Mouse (Mus musculus): ENCODE results near the gene Clstn3. TPM values are rescaled to one million over a fixed set of nuclear protein-coding genes. Genes with fewer than 3 reads are reported as not detected.
"Not testable (repeated sequence)": the region's sequence is repeated elsewhere in the genome, so short reads cannot be mapped to it uniquely, and the experiment has no call there.

Clstn3 gene
- polyA plus RNA-seq, 1 experiment from 2014 or later, result 6.4 TPM

DNA sequence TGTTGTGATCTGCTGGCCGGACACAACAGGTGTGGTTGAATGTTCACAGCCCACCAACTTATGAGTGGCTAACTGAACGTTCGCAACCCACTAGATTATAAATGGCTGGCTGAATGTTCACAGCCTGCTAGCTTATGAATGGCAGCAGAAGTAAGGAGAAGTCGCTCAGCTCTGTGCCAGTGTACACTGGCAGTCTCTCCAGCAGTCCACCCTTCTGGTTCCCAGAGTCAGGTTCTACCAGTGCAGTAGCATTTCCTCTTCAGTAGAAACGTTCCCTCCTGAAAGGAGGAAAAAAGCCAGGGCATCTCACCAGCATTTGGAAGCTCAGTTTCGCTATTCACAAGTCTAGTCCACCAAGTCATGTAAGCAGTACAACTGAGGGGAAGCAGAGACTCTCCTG is 39.1 kb downstream of the Clstn3 start:
- no peak overlapping the region for H3K27ac ChIP-seq (replicated peaks; ENCODE audit: low read depth, low read length)
- H3K36me3 ChIP-seq (replicated peaks; ENCODE audit: control insufficient read depth, insufficient read depth, low read depth, low read length), result no peaks in the 10 kb centered on the region
- no peak overlapping the region for H3K4me2 ChIP-seq (ENCODE audit: low read depth, low read length)
- no peak overlapping the region for H3K4me3 ChIP-seq (ENCODE audit: low read depth, low read length)
- no peaks in the 10 kb centered on the region for H3K9me3 ChIP-seq (replicated peaks; ENCODE audit: control insufficient read depth, low read length)
- DNase-seq (ENCODE audit: low spot score) (no peak), ATAC-seq (replicated peaks; ENCODE audit: insufficient number of reproducible peaks, low FRiP score, low TSS enrichment, low read depth) (no peak)
- WGBS, result 81% methylated on average over 6 of the region's 6 CpGs
- no peak overlapping the region for H3K9ac ChIP-seq (replicated peaks; ENCODE audit: low read length)
- H3K27me3 ChIP-seq (ENCODE audit: control insufficient read depth, insufficient read depth, low read length), result no peaks in the 10 kb centered on the region
- H3K4me1 ChIP-seq (ENCODE audit: control insufficient read depth, insufficient read depth, low read length), result no peaks in the 10 kb centered on the region

DNA sequence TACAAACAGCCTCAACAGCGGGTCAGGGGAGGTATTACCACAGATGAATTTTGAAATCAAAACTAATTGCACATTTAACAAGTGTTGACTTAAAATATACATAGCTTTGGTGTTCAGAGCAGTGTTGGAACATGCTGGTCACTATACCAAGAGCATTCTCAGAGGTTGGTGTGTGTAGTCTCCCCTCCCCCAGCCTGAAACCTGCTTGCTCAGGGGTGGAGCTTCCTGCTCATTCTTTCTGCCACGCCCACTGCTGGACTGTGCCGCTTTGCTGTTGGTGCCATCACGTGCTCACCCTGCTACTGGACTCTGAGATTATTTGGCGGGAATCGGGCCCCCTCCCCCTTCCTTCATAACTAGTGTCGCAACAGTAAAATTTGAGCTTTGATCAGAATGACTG is 39.6 kb downstream of the Clstn3 start:
- not testable (repeated sequence) for H3K4me3 ChIP-seq (ENCODE audit: low read depth, low read length)

DNA sequence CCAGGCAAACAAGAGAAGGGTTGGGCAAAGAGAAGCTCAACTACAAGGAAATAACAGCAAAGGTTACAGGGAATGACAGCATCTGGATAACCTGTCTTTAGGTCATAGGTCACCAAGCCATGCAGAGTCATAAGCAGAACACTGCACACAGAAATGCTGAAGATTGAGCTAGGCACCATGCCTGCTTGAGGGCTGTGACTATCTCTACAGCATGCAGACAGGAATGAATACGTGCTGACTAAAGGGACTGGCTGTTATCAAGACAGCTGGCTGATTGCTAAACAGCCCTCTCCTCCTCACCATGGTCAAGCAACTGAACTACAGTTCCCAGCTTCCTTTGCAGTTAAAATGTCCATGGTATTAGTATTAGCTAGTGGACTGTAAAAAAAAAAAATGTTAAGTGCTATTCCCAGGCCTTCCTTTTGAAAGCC is 40.5 kb downstream of the Clstn3 start:
- H3K36me3 ChIP-seq (replicated peaks; ENCODE audit: control insufficient read depth, insufficient read depth, low read depth, low read length), result no peaks in the 10 kb centered on the region
- WGBS, result 47% methylated on average over 1 of the region's 1 CpGs
- ATAC-seq (replicated peaks; ENCODE audit: insufficient number of reproducible peaks, low FRiP score, low TSS enrichment, low read depth), result no peak

More for the DNA sequence above, 39.6 kb downstream of the Clstn3 start:
- DNase-seq (ENCODE audit: low spot score); H3K9me3 ChIP-seq (replicated peaks; ENCODE audit: control insufficient read depth, low read length); ATAC-seq (replicated peaks; ENCODE audit: insufficient number of reproducible peaks, low FRiP score, low TSS enrichment, low read depth); H3K36me3 ChIP-seq (replicated peaks; ENCODE audit: control insufficient read depth, insufficient read depth, low read depth, low read length); H3K9ac ChIP-seq (replicated peaks; ENCODE audit: low read length); H3K27ac ChIP-seq (replicated peaks; ENCODE audit: low read depth, low read length); H3K4me2 ChIP-seq (ENCODE audit: low read depth, low read length); H3K4me1 ChIP-seq (ENCODE audit: control insufficient read depth, insufficient read depth, low read length); H3K27me3 ChIP-seq (ENCODE audit: control insufficient read depth, insufficient read depth, low read length): not testable (repeated sequence)
- 63% methylated on average over 7 of the region's 7 CpGs for WGBS

DNA sequence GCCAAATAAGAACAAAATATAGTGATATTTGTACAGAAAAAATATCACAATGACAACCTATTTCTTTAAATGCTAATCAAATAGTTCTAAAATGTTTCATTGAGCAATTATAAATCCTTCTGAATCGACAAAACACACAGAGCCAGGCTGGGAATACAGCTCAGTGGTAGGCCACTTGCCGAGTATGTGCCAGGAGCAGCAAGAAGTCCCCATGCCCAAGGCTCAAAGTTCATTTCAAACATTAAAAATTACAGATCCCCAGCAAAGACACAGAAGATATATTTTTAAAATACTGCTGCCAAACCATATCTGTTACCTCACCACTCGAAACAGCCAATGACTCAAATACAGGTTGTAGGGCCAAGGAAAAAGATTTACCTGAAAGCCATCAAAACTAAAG is 45.9 kb downstream of the Clstn3 start:
- Histone ChIP-seq H3K9ac (replicated peaks; ENCODE audit: low read length) (no peak overlapping the region), H3K27ac (replicated peaks; ENCODE audit: low read depth, low read length) (no peak overlapping the region), H3K4me2 (ENCODE audit: low read depth, low read length) (no peak overlapping the region), H3K36me3 (replicated peaks; ENCODE audit: control insufficient read depth, insufficient read depth, low read depth, low read length) (no peaks in the 10 kb centered on the region), H3K4me1 (ENCODE audit: control insufficient read depth, insufficient read depth, low read length) (no peaks in the 10 kb centered on the region; the same call in 1 of the 2 replicates), H3K9me3 (replicated peaks; ENCODE audit: control insufficient read depth, low read length) (no peaks in the 10 kb centered on the region), H3K27me3 (ENCODE audit: control insufficient read depth, insufficient read depth, low read length) (no peaks in the 10 kb centered on the region), H3K4me3 (ENCODE audit: low read depth, low read length) (no peak overlapping the region)
- DNase-seq (ENCODE audit: low spot score) (no peak), ATAC-seq (replicated peaks; ENCODE audit: insufficient number of reproducible peaks, low FRiP score, low TSS enrichment, low read depth) (no peak)
- WGBS, result 78% methylated on average over 3 of the region's 3 CpGs

More for the DNA sequence above, 40.5 kb downstream of the Clstn3 start:
- no peak overlapping the region for H3K4me2 ChIP-seq (ENCODE audit: low read depth, low read length)
- H3K27ac ChIP-seq (replicated peaks; ENCODE audit: low read depth, low read length), result no peak overlapping the region
- H3K4me1 ChIP-seq (ENCODE audit: control insufficient read depth, insufficient read depth, low read length), result no peaks in the 10 kb centered on the region
- H3K27me3 ChIP-seq (ENCODE audit: control insufficient read depth, insufficient read depth, low read length), result no peaks in the 10 kb centered on the region
- H3K4me3 ChIP-seq (ENCODE audit: low read depth, low read length), result no peak overlapping the region
- no peak for DNase-seq (ENCODE audit: low spot score)
- no peak overlapping the region for H3K9ac ChIP-seq (replicated peaks; ENCODE audit: low read length)
- H3K9me3 ChIP-seq (replicated peaks; ENCODE audit: control insufficient read depth, low read length), result no peaks in the 10 kb centered on the region

DNA sequence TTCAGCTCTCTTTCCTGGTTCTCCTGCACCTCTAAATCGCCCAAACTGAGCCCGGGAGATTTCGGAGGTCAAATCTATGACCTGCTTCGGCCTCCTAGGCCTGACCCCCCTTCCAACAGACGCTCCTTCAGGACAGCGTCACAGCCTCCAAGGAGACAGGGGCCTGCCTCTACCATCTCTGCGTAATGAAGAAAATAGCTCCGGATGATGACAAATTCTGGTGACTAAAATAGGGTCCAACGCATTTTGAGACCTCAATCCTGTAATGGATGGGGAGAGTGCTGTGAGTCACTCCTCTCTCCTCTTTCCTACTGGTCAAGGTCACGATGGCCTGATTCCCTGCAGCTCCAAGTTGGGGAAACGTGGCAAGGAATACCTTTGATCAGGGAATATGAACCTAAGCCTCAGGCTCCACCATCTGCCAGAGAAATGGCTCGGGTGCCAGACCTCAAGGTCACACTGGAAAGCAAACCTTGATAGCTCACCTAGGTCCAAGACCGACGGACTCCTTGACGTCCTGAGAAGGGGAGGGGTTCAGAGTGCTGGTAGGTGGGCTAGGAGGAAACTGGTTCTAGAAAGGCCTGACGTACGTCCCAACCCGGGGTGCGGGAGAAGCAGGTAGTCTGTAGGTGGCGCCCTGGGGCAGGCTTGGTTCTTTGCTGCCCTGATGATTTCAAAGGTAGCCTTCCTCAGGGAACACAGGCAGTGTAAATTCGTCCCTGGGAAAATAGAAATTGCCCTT is 49.1 kb downstream of the Clstn3 start:
- ATAC-seq (replicated peaks; ENCODE audit: insufficient number of reproducible peaks, low FRiP score, low TSS enrichment, low read depth), result peak; percentile 36

DNA sequence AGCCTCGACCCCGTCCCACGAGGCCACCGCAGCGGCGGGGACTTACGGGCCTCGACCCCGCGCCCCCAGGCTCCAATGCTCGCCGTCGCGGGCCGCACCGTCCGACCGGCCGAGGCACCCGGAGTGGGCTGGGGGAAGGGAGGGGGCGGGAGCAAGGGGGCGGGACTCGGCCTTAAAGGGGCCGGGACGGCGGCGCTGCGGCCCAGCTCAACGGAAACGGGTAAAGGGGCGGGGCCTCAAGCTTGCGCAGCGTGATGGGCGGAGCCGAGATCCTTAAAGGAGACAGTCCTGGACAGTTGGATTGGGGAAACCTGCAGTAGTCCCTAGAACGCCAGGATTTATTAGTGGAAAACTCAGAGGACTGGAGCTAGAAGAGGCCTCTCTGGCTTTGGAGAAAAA is 49.7 kb downstream of the Clstn3 start, which contains the start of gene Pex5:
Pex5 (minus strand) TSS at position 141 of the 399 bp plus-strand sequence.
- Histone ChIP-seq H3K4me1 (ENCODE audit: control insufficient read depth, insufficient read depth, low read length) (no peaks in the 10 kb centered on the region; the same call in 1 of the 2 replicates), H3K9me3 (replicated peaks; ENCODE audit: control insufficient read depth, low read length) (no peaks in the 10 kb centered on the region), H3K27me3 (ENCODE audit: control insufficient read depth, insufficient read depth, low read length) (no peaks in the 10 kb centered on the region), H3K36me3 (replicated peaks; ENCODE audit: control insufficient read depth, insufficient read depth, low read depth, low read length) (0 out of 2 replicates have a peak, but pooled peaks cover 3% of the 10 kb centered on the region), H3K4me3 (ENCODE audit: low read depth, low read length) (peak within 1 kb of the TSS; percentile 95), H3K9ac (replicated peaks; ENCODE audit: low read length) (peak within 1 kb of the TSS; percentile 85), H3K4me2 (ENCODE audit: low read depth, low read length) (peak within 1 kb of the TSS; percentile 82), H3K27ac (replicated peaks; ENCODE audit: low read depth, low read length) (0 out of 2 replicates have a peak within 1 kb of the TSS, but pooled peaks have one; percentile 25)
- DNase-seq (ENCODE audit: low spot score) (peak; percentile 97), ATAC-seq (replicated peaks; ENCODE audit: insufficient number of reproducible peaks, low FRiP score, low TSS enrichment, low read depth) (peak; percentile 96)
- WGBS, result under 1% methylated on average over 27 of the region's 36 CpGs

More for the DNA sequence above, 49.1 kb downstream of the Clstn3 start:
- H3K27ac ChIP-seq (replicated peaks; ENCODE audit: low read depth, low read length), result 0 out of 2 replicates have a peak overlapping the region, but pooled peaks have one; percentile 25
- H3K4me1 ChIP-seq (ENCODE audit: control insufficient read depth, insufficient read depth, low read length), result no peaks in the 10 kb centered on the region; the same call in 1 of the 2 replicates
- H3K27me3 ChIP-seq (ENCODE audit: control insufficient read depth, insufficient read depth, low read length), result no peaks in the 10 kb centered on the region
- no peaks in the 10 kb centered on the region for H3K9me3 ChIP-seq (replicated peaks; ENCODE audit: control insufficient read depth, low read length)
- peak overlapping the region; percentile 85 for H3K9ac ChIP-seq (replicated peaks; ENCODE audit: low read length)
- peak; percentile 75 for DNase-seq (ENCODE audit: low spot score)
- peak overlapping the region; percentile 95 for H3K4me3 ChIP-seq (ENCODE audit: low read depth, low read length)
- WGBS, result 3% methylated on average over 21 of the region's 21 CpGs
- H3K4me2 ChIP-seq (ENCODE audit: low read depth, low read length), result peak overlapping the region; percentile 69
- 0 out of 2 replicates have a peak, but pooled peaks cover 3% of the 10 kb centered on the region for H3K36me3 ChIP-seq (replicated peaks; ENCODE audit: control insufficient read depth, insufficient read depth, low read depth, low read length)

DNA sequence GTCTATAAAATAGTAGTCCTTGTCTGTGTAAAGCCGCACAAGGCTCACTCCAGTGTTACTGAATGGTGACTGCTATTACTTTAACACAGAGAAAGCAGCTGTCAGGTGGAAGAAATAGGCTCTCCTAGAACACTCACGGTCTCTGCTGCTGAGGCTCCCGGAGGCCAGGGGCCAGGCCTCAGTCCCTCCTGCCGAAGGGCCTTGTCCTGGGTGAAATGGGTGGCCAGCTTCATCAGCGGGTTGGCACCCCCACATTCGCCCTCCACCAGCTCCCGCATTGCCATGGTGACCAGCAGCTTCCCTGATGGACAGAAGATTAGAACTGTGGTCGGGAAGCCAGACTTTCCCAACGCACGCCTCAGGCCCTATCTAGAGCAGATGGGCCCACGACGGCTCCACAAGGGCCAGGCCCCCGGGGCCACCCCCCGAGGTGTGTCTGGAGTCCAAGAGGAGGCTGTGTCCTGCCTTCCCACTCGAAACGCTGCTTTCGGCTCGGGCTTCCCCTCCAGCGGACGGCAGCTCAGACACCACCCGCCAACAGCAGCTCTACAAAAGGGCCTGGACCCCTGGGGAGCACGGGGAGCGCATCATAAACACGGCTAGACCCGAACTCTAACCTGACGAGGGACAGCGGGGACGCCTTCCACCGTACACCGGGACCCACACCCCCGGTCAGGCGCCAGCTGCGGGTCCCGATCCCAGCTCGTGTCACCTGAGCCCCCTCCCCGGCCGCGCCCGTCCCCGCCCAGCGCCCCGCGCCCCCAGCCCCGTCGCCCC is 50.3 kb downstream of the Clstn3 start:
- H3K4me1 ChIP-seq (ENCODE audit: control insufficient read depth, insufficient read depth, low read length), result no peaks in the 10 kb centered on the region; the same call in 1 of the 2 replicates
- peak overlapping the region; percentile 85 for H3K9ac ChIP-seq (replicated peaks; ENCODE audit: low read length)
- no peaks in the 10 kb centered on the region for H3K9me3 ChIP-seq (replicated peaks; ENCODE audit: control insufficient read depth, low read length)
- peak overlapping the region; percentile 82 for H3K4me2 ChIP-seq (ENCODE audit: low read depth, low read length)
- 3% methylated on average over 36 of the region's 45 CpGs for WGBS
- H3K36me3 ChIP-seq (replicated peaks; ENCODE audit: control insufficient read depth, insufficient read depth, low read depth, low read length), result 0 out of 2 replicates have a peak, but pooled peaks cover 3% of the 10 kb centered on the region
- peak; percentile 68 for ATAC-seq (replicated peaks; ENCODE audit: insufficient number of reproducible peaks, low FRiP score, low TSS enrichment, low read depth)
- H3K27ac ChIP-seq (replicated peaks; ENCODE audit: low read depth, low read length), result 0 out of 2 replicates have a peak overlapping the region, but pooled peaks have one; percentile 25
- peak overlapping the region; percentile 95 for H3K4me3 ChIP-seq (ENCODE audit: low read depth, low read length)
- no peaks in the 10 kb centered on the region for H3K27me3 ChIP-seq (ENCODE audit: control insufficient read depth, insufficient read depth, low read length)
- DNase-seq (ENCODE audit: low spot score), result peak; percentile 40

All from embryonic facial prominence, embryonic 11.5 days (tissue).